Mouse (Mus musculus) heart, postnatal 0 days (tissue): ENCODE measurements at regions not wholly inside any gene's neighbourhood (a gene's known extent, or its start where the extent isn't known, plus 50 kb on each side); places are given as distances from the start of the nearest gene placed in this dataset.
"Not testable (repeated sequence)": the region's sequence is repeated elsewhere in the genome, so short reads cannot be mapped to it uniquely, and the experiment has no call there.

Experiments used
- ATAC-seq: fragments of 200-750 bp; cut with Nextera tagmentation; 2 replicates; pipeline ENCODE4 v1.8.0; 2017; ENCODE audit warnings: low read depth, moderate number of reproducible peaks, moderate library complexity; ENCODE audit not compliant: insufficient read depth
- DNase-seq: peaks from one replicate; pipeline ENCODE4 v3.0.0-alpha.2; 2016; ENCODE audit warnings: low spot score
- H3K27ac ChIP-seq: fragments of 300-500 bp; sonication (generic); 2 replicates; pipeline ENCODE4 v1.5.1; 2014; ENCODE audit warnings: low read depth, mild to moderate bottlenecking
- H3K27me3 ChIP-seq: fragments of 300-500 bp; sonication (generic); 2 replicates; pipeline ENCODE4 v1.6.1; 2014; ENCODE audit warnings: low read length, mixed read lengths; ENCODE audit not compliant: control insufficient read depth, insufficient read depth
- H3K36me3 ChIP-seq: fragments of 300-500 bp; sonication (generic); replicated peaks from 2 replicates; pipeline ENCODE4 v1.6.1; 2014; ENCODE audit warnings: low read length, mixed read lengths; ENCODE audit not compliant: control insufficient read depth, insufficient read depth
- H3K4me1 ChIP-seq: fragments of 300-500 bp; sonication (generic); 2 replicates; pipeline ENCODE4 v1.6.1; 2014; ENCODE audit warnings: antibody characterized with exemption; ENCODE audit not compliant: control insufficient read depth, insufficient read depth
- H3K4me2 ChIP-seq: fragments of 300-500 bp; sonication (generic); 2 replicates; pipeline ENCODE4 v1.6.1; 2014; ENCODE audit warnings: low read depth, mild to moderate bottlenecking, low read length, moderate library complexity
- H3K4me3 ChIP-seq: fragments of 300-500 bp; sonication (generic); 2 replicates; pipeline ENCODE4 v1.5.1; 2014; ENCODE audit warnings: low read depth, low read length
- H3K9ac ChIP-seq: fragments of 300-500 bp; sonication (generic); replicated peaks from 2 replicates; pipeline ENCODE4 v1.6.1; 2014; ENCODE audit warnings: low read depth, low read length, mixed read lengths
- H3K9me3 ChIP-seq: fragments of 300-500 bp; sonication (generic); replicated peaks from 2 replicates; pipeline ENCODE4 v1.6.1; 2016; ENCODE audit warnings: low read length; ENCODE audit not compliant: control insufficient read depth
- CTCF ChIP-seq: IDR thresholded peaks from 2 replicates; pipeline ENCODE4 v1.5.1; 2016; ENCODE audit warnings: antibody characterized with exemption, control low read depth, low read depth
- EP300 ChIP-seq: IDR thresholded peaks from 2 replicates; pipeline ENCODE4 v1.6.1; 2016; ENCODE audit warnings: antibody characterized with exemption, low read depth
- WGBS: fragments of 180-500 bp; shearing (Covaris S2); extraction: QIAGEN DNeasy Blood & Tissue Kit; methylation state at CpG from one replicate; pipeline ENCODE4 v1.1.7; 2014; 5-methylcytosine and 5-hydroxymethylcytosine counted together

GRCm38 (mm10) chr12:3188734-3189275, 121.0 kb downstream of the Rab10 start:
- not testable (repeated sequence) for ATAC-seq, H3K4me1 ChIP-seq, H3K36me3 ChIP-seq, H3K27ac ChIP-seq, H3K9me3 ChIP-seq, H3K4me2 ChIP-seq, H3K9ac ChIP-seq, DNase-seq, H3K27me3 ChIP-seq, H3K4me3 ChIP-seq
- 59% methylated on average over 2 of the region's 2 CpGs for WGBS

GRCm38 (mm10) chr12:3188137-3188536, 121.6 kb downstream of the Rab10 start:
- H3K4me1 ChIP-seq, result no peaks in the 10 kb centered on the region
- H3K27me3 ChIP-seq, result no peaks in the 10 kb centered on the region
- H3K9ac ChIP-seq, result no peak overlapping the region
- H3K27ac ChIP-seq, result no peak overlapping the region
- H3K4me3 ChIP-seq, result no peak overlapping the region
- no peak overlapping the region for H3K4me2 ChIP-seq
- H3K36me3 ChIP-seq, result no peaks in the 10 kb centered on the region
- DNase-seq (no peak), ATAC-seq (no peak)
- H3K9me3 ChIP-seq, result no peaks in the 10 kb centered on the region
- TF ChIP-seq CTCF (no peak), EP300 (no peak)

- Histone ChIP-seq H3K27me3 (no peaks in the 10 kb centered on the region), H3K27ac (no peak overlapping the region), H3K9ac (no peak overlapping the region), H3K9me3 (no peaks in the 10 kb centered on the region), H3K4me3 (no peak overlapping the region), H3K4me2 (no peak overlapping the region), H3K36me3 (no peaks in the 10 kb centered on the region), H3K4me1 (no peaks in the 10 kb centered on the region)
- ATAC-seq (no peak), DNase-seq (no peak)
- 56% methylated on average over 2 of the region's 2 CpGs for WGBS
- TF ChIP-seq EP300 (no peak), CTCF (no peak)
Observed at GRCm38 (mm10) chr12:3173325-3173724, 136.4 kb downstream of the Rab10 start.

GRCm38 (mm10) chr12:3169705-3170287, 140.0 kb downstream of the Rab10 start:
- not testable (repeated sequence) for H3K36me3 ChIP-seq, H3K27ac ChIP-seq, H3K27me3 ChIP-seq, H3K4me3 ChIP-seq, ATAC-seq, H3K4me2 ChIP-seq, H3K9me3 ChIP-seq, DNase-seq, H3K9ac ChIP-seq, H3K4me1 ChIP-seq
- 42% methylated on average over 8 of the region's 8 CpGs for whole genome bisulfite sequencing

GRCm38 (mm10) chr12:3161666-3162065, 148.1 kb downstream of the Rab10 start:
- H3K9me3 ChIP-seq, H3K27me3 ChIP-seq, ATAC-seq, H3K27ac ChIP-seq, H3K4me3 ChIP-seq, H3K9ac ChIP-seq, H3K4me1 ChIP-seq, H3K4me2 ChIP-seq, DNase-seq, H3K36me3 ChIP-seq: not testable (repeated sequence)
- 58% methylated on average over 6 of the region's 6 CpGs for WGBS

GRCm38 (mm10) chr12:3158771-3159170, 151.0 kb downstream of the Rab10 start:
- H3K36me3 ChIP-seq, H3K4me1 ChIP-seq, DNase-seq, H3K4me3 ChIP-seq, H3K4me2 ChIP-seq, H3K27me3 ChIP-seq, H3K9ac ChIP-seq, H3K9me3 ChIP-seq, ATAC-seq, H3K27ac ChIP-seq: not testable (repeated sequence)
- WGBS, result 49% methylated on average over 2 of the region's 2 CpGs

- H3K9ac ChIP-seq, H3K27me3 ChIP-seq, H3K27ac ChIP-seq, H3K4me3 ChIP-seq, H3K36me3 ChIP-seq, H3K9me3 ChIP-seq, ATAC-seq, H3K4me1 ChIP-seq, H3K4me2 ChIP-seq, DNase-seq: not testable (repeated sequence)
- WGBS, result 28% methylated on average over 7 of the region's 7 CpGs
Observed at GRCm38 (mm10) chr12:3153705-3154104, 156.1 kb downstream of the Rab10 start.

- not testable (repeated sequence) for H3K4me2 ChIP-seq, ATAC-seq
Observed at GRCm38 (mm10) chr12:3132553-3132952, 177.2 kb downstream of the Rab10 start.

More at GRCm38 (mm10) chr12:3132553-3132952, 177.2 kb downstream of the Rab10 start:
- not testable (repeated sequence) for H3K4me1 ChIP-seq, H3K27ac ChIP-seq, DNase-seq, H3K9me3 ChIP-seq, H3K4me3 ChIP-seq, H3K36me3 ChIP-seq, H3K27me3 ChIP-seq, H3K9ac ChIP-seq
